Mouse (Mus musculus): ENCODE results near the gene 4931408C20Rik. TPM values are rescaled to one million over a fixed set of nuclear protein-coding genes. Genes with fewer than 3 reads are reported as not detected.

The 4931408C20Rik gene
- not detected in 2 replicates for polyA plus RNA-seq (2012; ENCODE audit: insufficient read depth, low replicate concordance)

- no peaks in the 10 kb centered on the region for H3K4me1 ChIP-seq
- no peaks in the 10 kb centered on the region for H3K36me3 ChIP-seq (replicated peaks; ENCODE audit: low read length)
- H3K4me3 ChIP-seq (replicated peaks) = no peak within 1 kb of the TSS
- no peaks in the 10 kb centered on the region for H3K9me3 ChIP-seq
- no peak for TF ChIP-seq GATA1 (IDR thresholded peaks at IDR 0.05; ENCODE audit: borderline replicate concordance, low read length)
- TF ChIP-seq FLI1 (IDR thresholded peaks at IDR 0.05; ENCODE audit: low read length) = no peak
- no peaks in the 10 kb centered on the region for H3K27me3 ChIP-seq (replicated peaks)
These were observed at the start of gene 4931408C20Rik for GRCm38 (mm10) chr1:26686842-26687760. 4931408C20Rik (minus strand) TSS chr1:26687460.

- no peak for TF ChIP-seq FLI1 (IDR thresholded peaks at IDR 0.05; ENCODE audit: low read length)
- no peak for TF ChIP-seq GATA1 (IDR thresholded peaks at IDR 0.05; ENCODE audit: borderline replicate concordance, low read length)
- no peaks in the 10 kb centered on the region for H3K9me3 ChIP-seq
- no peaks in the 10 kb centered on the region for H3K36me3 ChIP-seq (replicated peaks; ENCODE audit: low read length)
- no peaks in the 10 kb centered on the region for H3K4me1 ChIP-seq
- no peaks in the 10 kb centered on the region for H3K27me3 ChIP-seq (replicated peaks)
- H3K4me3 ChIP-seq (replicated peaks) = no peak overlapping the region
These were observed 666 bp upstream of the 4931408C20Rik start for GRCm38 (mm10) chr1:26687926-26688325.

GRCm38 (mm10) chr1:26685952-26686693 lies 1.1 kb downstream of the 4931408C20Rik start:
- no peak overlapping the region for H3K4me3 ChIP-seq (replicated peaks)
- no peaks in the 10 kb centered on the region for H3K4me1 ChIP-seq
- no peaks in the 10 kb centered on the region for H3K36me3 ChIP-seq (replicated peaks; ENCODE audit: low read length)
- H3K27me3 ChIP-seq (replicated peaks) = no peaks in the 10 kb centered on the region
- H3K9me3 ChIP-seq = no peaks in the 10 kb centered on the region
- TF ChIP-seq FLI1 (IDR thresholded peaks at IDR 0.05; ENCODE audit: low read length) = no peak
- TF ChIP-seq GATA1 (IDR thresholded peaks at IDR 0.05; ENCODE audit: borderline replicate concordance, low read length) = no peak

GRCm38 (mm10) chr1:26685383-26685782 lies 1.9 kb downstream of the 4931408C20Rik start:
- TF ChIP-seq FLI1 (IDR thresholded peaks at IDR 0.05; ENCODE audit: low read length) = no peak
- TF ChIP-seq GATA1 (IDR thresholded peaks at IDR 0.05; ENCODE audit: borderline replicate concordance, low read length) = no peak
- no peaks in the 10 kb centered on the region for H3K9me3 ChIP-seq
- H3K27me3 ChIP-seq (replicated peaks) = no peaks in the 10 kb centered on the region
- no peaks in the 10 kb centered on the region for H3K36me3 ChIP-seq (replicated peaks; ENCODE audit: low read length)
- H3K4me3 ChIP-seq (replicated peaks) = no peak overlapping the region
- H3K4me1 ChIP-seq = no peaks in the 10 kb centered on the region

- Histone ChIP-seq H3K27me3 (replicated peaks) (no peaks in the 10 kb centered on the region), H3K4me3 (replicated peaks) (no peak overlapping the region), H3K9me3 (no peaks in the 10 kb centered on the region), H3K4me1 (no peaks in the 10 kb centered on the region), H3K36me3 (replicated peaks; ENCODE audit: low read length) (no peaks in the 10 kb centered on the region)
- TF ChIP-seq FLI1 (IDR thresholded peaks at IDR 0.05; ENCODE audit: low read length) = no peak
These were observed 37.4 kb downstream of the 4931408C20Rik start for GRCm38 (mm10) chr1:26649704-26650388.

- Histone ChIP-seq H3K4me1 (no peaks in the 10 kb centered on the region), H3K9me3 (no peaks in the 10 kb centered on the region), H3K4me3 (replicated peaks) (no peak overlapping the region), H3K27me3 (replicated peaks) (no peaks in the 10 kb centered on the region), H3K36me3 (replicated peaks; ENCODE audit: low read length) (no peaks in the 10 kb centered on the region)
- TF ChIP-seq GATA1 (IDR thresholded peaks at IDR 0.05; ENCODE audit: borderline replicate concordance, low read length) (no peak), FLI1 (IDR thresholded peaks at IDR 0.05; ENCODE audit: low read length) (no peak)
These were observed 51.2 kb downstream of the 4931408C20Rik start for GRCm38 (mm10) chr1:26636051-26636450.
